Mouse (Mus musculus): ENCODE results near the gene Rufy2.

- TF ChIP-seq POLR2AphosphoS5 (IDR thresholded peaks at IDR 0.05; ENCODE audit: insufficient replicate concordance, low read depth, low read length) = no peak
- no peak for TF ChIP-seq CTCF (IDR thresholded peaks at IDR 0.05; ENCODE audit: low read depth, low read length)
- no peak for TF ChIP-seq GATA1 (IDR thresholded peaks at IDR 0.05; ENCODE audit: borderline replicate concordance, low read length)
- no peak for TF ChIP-seq GATA2 (IDR thresholded peaks at IDR 0.05; ENCODE audit: borderline replicate concordance, low read depth, low read length)
These were observed 41.7 kb downstream of the Rufy2 start for GRCm38 (mm10) chr10:63021702-63022101.
